Mouse (Mus musculus): Measurements from ENCODE around the gene Tsku.

DNA sequence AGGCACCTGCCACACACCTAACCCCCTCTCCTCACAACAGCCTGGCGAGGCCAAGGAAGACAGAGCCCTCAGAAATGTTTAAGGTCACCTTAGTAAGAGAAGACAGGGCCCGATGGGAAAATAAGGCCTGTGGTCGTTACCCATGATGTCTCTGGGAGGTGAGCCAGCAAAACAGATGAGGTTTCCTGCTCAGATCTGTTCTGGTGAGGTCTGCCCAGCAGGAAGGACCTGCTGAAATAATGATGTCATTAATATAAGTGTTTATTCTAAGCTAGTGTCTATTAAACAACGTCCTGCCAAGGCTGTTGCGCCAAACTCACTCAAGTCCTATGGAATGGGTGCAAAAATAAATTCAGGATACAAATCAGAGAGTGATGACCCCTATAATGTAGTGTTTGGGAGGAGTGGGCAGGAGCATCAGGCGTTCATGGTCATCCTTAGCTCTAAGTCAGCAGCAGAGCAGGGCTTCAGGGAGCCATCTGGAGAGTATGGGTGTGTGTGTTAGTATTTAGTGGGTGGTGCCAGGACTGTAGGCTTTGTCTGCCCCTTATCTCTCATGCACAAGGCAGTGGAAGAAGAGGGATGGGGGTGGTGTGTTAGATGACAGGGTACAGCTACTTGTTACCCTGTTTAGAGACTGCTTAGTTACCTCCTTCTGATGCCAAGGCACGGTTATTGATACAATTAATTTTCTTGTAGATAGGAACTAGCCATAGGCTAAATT, 31.3 kb downstream of the Tsku start:
- no peak for TF ChIP-seq POLR2A (IDR thresholded peaks at IDR 0.05; ENCODE audit: extremely low read depth, insufficient read depth, low read length)
- no peak for TF ChIP-seq CTCF (IDR thresholded peaks at IDR 0.05; ENCODE audit: extremely low read depth, insufficient read depth, low read length)

Data from cortical plate, adult 2 months (tissue).